Mouse (Mus musculus): ENCODE data around the gene Slc35c2.

DNA sequence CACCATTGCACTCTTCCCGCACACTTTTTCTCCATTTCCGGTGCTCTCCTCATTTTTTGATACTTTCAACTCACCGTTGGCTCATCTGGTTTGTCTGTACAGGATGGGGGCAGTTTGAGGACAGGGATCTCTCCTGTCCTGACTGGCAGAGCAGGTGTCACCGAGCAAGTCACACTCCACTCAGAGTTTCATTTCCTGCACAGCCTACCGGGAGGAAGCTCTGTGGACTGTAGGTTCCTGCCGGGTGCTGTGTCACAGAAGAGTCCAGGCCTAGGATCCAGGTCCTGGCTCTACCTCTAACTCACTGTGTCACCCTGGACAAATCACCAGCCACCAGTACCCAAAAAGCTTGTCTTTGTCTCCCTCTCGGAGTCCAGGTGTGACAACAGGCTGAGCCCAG is 45.9 kb downstream of the Slc35c2 start:
- TF ChIP-seq CTCF (IDR thresholded peaks at IDR 0.05; ENCODE audit: extremely low read depth, insufficient read length, insufficient replicate concordance, low read depth, low read length) (no peak), POLR2A (IDR thresholded peaks at IDR 0.05; ENCODE audit: low read depth, low read length) (no peak)
